Mouse (Mus musculus) forebrain, embryonic 12.5 days (tissue): ENCODE measurements around the gene Pcdh9. TPM values are rescaled to one million over a fixed set of nuclear protein-coding genes. Genes with fewer than 3 reads are reported as not detected.
A peak's percentile ranks its signal among the peaks of the same experiment; 100 is the strongest.

Source experiments
- ATAC-seq: fragments of 200-750 bp; cut with Nextera tagmentation; 2 replicates; pipeline ENCODE4 v1.8.0; 2017; ENCODE audit warnings: moderate TSS enrichment; ENCODE audit not compliant: low FRiP score
- H3K27ac ChIP-seq: fragments of 300-500 bp; sonication (generic); 2 replicates; pipeline ENCODE4 v1.5.1; 2016; ENCODE audit warnings: mild to moderate bottlenecking
- H3K27me3 ChIP-seq: fragments of 300-500 bp; sonication (generic); 2 replicates; pipeline ENCODE4 v1.6.1; 2016; ENCODE audit warnings: mild to moderate bottlenecking
- H3K36me3 ChIP-seq: fragments of 300-500 bp; sonication (generic); replicated peaks from 2 replicates; pipeline ENCODE4 v1.6.1; 2016; ENCODE audit warnings: mild to moderate bottlenecking
- H3K4me1 ChIP-seq: fragments of 300-500 bp; sonication (generic); 2 replicates; pipeline ENCODE4 v1.6.1; 2016
- H3K4me2 ChIP-seq: fragments of 300-500 bp; sonication (generic); 2 replicates; pipeline ENCODE4 v1.6.1; 2016; ENCODE audit warnings: mild to moderate bottlenecking, moderate library complexity
- H3K4me3 ChIP-seq: fragments of 300-500 bp; sonication (generic); replicated peaks from 2 replicates; pipeline ENCODE4 v1.5.1; 2016; ENCODE audit warnings: mild to moderate bottlenecking
- H3K9ac ChIP-seq: fragments of 300-500 bp; sonication (generic); 2 replicates; pipeline ENCODE4 v1.6.1; 2016; ENCODE audit warnings: mild to moderate bottlenecking
- H3K9me3 ChIP-seq: fragments of 300-500 bp; sonication (generic); 2 replicates; pipeline ENCODE4 v1.6.1; 2016
- WGBS: fragments of 180-500 bp; shearing (Covaris S2); methylation state at CpG from one replicate; pipeline ENCODE4 v1.1.7; 2016; 5-methylcytosine and 5-hydroxymethylcytosine counted together
- polyA plus RNA-seq: library from polyadenylated mRNA; unstranded; fragments of >200 nt; fragmentation: Nextera tagmentation; extraction: Ambion mirVana; gene quantifications from 2 replicates; pipeline ENCODE4 v1.2.1, GENCODE M21; 2016

Gene Pcdh9
- 75.9 and 90.0 TPM in 2 replicates for polyA plus RNA-seq

DNA sequence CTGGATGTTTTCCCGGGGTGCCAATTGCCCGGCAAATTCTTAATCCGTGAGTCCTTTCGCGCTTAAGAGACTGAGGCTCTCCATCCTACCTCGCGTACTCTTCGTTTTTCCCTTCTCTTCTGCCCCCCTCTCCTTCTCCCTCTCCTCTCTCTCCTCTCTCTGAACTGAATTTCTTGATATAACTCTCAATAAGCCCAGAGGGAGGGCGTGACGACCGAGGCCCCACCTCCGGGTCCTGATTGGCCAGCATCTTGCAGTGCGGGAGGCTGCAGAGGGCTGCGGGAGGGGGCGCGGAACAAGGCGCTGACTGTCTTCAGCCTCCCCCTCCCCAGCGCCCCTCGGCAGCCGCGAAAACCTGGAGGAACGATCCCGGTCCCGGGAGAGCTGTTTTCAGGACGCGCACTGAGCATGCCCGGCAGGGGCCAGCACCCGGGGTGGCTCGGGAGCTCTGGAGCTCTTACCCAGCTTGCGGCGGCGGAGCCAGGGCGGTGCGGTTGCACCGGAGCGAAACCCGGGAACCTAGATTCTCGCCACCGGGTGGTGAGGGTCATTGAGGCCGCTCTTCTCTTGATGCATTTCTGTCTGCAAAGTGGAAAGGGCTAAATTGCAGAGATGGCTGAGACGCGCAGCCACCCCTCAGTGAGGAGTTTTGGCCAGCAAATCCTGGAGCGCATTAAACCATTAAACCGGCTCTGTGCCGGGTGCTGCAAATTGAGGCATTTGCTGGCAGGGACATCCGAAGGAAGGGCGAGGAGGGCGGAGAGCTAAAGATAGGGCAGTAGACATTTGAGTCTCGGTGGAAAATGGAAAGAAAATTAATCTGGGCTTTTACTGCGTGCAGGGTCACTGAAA lies at the start of gene Pcdh9:
TSS of gene Pcdh9 (minus strand) at position 161 of the 852 bp plus-strand sequence.
- Histone ChIP-seq H3K9me3 (no peaks in the 10 kb centered on the region), H3K36me3 (no peaks in the 10 kb centered on the region), H3K4me2 (peak within 1 kb of the TSS; percentile 75), H3K4me1 (peaks cover 34% of the 10 kb centered on the region), H3K9ac (peak within 1 kb of the TSS; percentile 59), H3K27ac (peak within 1 kb of the TSS; percentile 62), H3K4me3 (peak within 1 kb of the TSS; percentile 48), H3K27me3 (no peaks in the 10 kb centered on the region)
- WGBS, result under 1% methylated on average over 49 of the region's 50 CpGs
- peak; percentile 99 for ATAC-seq

DNA sequence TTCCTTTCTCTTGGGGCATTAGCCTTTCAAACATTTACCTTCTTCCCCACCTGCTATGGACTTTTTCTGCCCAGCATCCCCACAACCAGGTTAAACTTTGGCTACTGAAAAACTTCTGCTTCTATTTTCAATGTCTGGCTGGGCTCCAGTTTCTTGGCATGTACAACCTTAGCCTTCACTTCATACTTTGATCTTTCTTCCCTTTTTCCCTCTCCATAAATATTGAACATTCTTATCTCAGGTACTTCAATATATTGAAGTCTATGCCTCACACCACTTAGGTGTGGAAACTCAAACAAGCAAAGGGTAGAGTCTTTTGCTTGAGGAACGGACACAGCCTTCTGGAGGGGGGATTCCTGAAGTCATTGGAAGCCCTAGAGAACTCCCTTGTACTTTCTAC lies 16.4 kb upstream of the Pcdh9 start:
- Histone ChIP-seq H3K9ac (no peak overlapping the region), H3K4me3 (no peak overlapping the region), H3K9me3 (no peaks in the 10 kb centered on the region), H3K27me3 (no peaks in the 10 kb centered on the region), H3K4me2 (no peak overlapping the region), H3K4me1 (no peaks in the 10 kb centered on the region), H3K36me3 (no peaks in the 10 kb centered on the region), H3K27ac (no peak overlapping the region)
- ATAC-seq, result no peak
- WGBS, result 76% methylated on average over 1 of the region's 1 CpGs

DNA sequence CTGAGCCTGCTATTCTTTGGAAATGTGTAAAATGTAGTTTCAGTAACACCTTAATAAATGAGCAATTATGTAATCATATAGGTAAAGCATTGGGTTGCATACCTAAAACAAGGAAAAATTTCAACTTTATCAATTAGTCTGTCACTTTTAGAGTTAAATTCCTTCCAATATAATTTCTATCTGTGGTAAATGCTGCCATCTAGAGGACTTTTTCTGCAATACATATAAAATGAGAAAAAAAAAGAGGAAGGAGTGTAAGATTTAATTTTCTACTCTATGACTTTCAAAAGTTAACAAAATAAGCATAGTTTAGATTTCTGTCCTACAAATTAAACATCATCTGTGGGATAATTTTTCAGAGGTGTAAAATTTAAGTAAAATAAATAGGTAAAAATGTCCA lies 8.1 kb upstream of the Pcdh9 start:
- Histone ChIP-seq H3K9ac (no peak overlapping the region), H3K9me3 (no peaks in the 10 kb centered on the region), H3K36me3 (no peaks in the 10 kb centered on the region), H3K4me2 (no peak overlapping the region), H3K27ac (no peak overlapping the region), H3K27me3 (no peaks in the 10 kb centered on the region), H3K4me3 (no peak overlapping the region), H3K4me1 (no peaks in the 10 kb centered on the region)
- ATAC-seq, result no peak

DNA sequence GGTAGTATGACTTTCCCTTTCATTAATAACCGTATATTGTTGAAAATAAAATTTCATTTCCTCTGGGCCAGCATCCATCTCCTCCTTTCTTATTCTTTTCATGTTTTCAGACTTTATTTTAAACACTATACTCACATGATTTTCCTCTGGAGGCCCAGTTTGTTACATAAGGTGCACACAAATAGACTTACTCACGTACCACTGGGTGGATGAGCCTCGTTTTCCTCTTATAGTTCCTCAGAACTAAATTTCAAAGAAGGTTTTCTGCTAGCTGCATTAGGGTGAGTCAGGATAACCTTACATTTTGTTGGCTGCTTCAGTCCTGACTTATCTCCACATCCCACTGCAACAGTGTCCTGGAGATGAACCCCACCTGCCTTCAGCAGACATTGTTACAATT lies 4.7 kb upstream of the Pcdh9 start:
- Histone ChIP-seq H3K4me2 (no peak overlapping the region), H3K9me3 (no peaks in the 10 kb centered on the region), H3K27me3 (no peaks in the 10 kb centered on the region), H3K36me3 (no peaks in the 10 kb centered on the region), H3K4me1 (peaks cover 5% of the 10 kb centered on the region; the same call in 1 of the 2 replicates), H3K4me3 (no peak overlapping the region), H3K27ac (no peak overlapping the region), H3K9ac (no peak overlapping the region)
- WGBS, result 92% methylated on average over 3 of the region's 3 CpGs
- ATAC-seq, result no peak

DNA sequence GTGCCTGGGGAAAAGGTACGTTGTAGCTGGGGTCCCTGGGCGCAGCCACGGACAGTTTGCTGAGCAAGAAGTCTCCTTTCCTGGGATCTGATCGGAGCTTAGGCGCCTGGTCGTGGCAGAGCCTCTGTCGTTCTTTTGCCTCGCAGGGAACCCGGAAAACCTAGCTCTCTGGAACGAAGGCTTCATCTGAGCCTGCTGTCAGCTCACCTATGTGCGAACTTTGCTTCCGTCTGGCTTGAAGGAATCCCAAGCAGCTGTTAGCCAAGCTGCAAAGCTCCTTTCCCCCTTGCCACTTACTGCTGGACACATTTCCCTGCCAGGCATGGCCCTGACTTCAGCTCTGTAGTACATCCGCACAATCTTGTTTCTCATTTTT lies 880 bp upstream of the Pcdh9 start:
- peak overlapping the region; percentile 62 for H3K27ac ChIP-seq

DNA sequence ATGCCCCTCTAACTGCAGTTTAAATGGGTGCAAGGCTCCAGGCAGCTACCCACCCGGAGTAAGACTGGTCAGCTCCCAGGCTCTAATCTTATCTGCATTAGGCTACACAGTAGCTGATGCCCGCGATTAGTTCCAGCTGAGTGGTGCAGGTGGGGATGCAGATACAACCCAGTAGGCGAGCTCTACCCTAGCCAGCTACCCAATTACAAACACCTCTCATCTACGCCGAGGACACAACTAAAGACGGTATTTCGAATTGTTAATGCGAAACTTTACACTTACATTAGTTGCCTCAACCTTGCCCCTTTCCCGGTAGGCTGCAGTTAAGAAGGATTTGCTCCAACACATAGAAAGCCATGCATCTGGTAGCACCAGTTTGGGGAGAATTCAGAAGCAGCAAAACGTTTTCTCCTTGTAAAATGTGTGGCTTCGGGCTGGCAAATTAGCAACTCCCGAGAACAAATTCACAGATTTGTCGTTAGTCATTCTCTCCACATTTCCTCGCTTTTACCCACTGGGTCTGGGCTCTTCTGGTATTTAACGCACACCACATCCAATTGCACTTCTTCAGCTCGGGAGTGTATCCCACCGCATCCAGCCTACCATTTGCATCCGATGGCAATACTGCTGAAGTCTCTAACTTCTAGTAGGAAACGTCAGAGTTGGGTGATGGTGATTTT lies 500 bp downstream of the Pcdh9 start:
- Histone ChIP-seq H3K4me2 (peak overlapping the region; percentile 75), H3K27me3 (no peaks in the 10 kb centered on the region), H3K9me3 (no peaks in the 10 kb centered on the region), H3K4me3 (peak overlapping the region; percentile 48), H3K4me1 (peaks cover 37% of the 10 kb centered on the region), H3K9ac (peak overlapping the region; percentile 57), H3K36me3 (no peaks in the 10 kb centered on the region), H3K27ac (peak overlapping the region; percentile 62; the same call in 1 of the 2 replicates)
- WGBS, result 0% methylated on average over 20 of the region's 20 CpGs
- ATAC-seq, result peak; percentile 28

More for the DNA sequence above, 880 bp upstream of the Pcdh9 start:
- H3K9ac ChIP-seq, result peak overlapping the region; percentile 59
- no peaks in the 10 kb centered on the region for H3K36me3 ChIP-seq
- H3K4me2 ChIP-seq, result peak overlapping the region; percentile 75
- H3K27me3 ChIP-seq, result no peaks in the 10 kb centered on the region
- H3K4me3 ChIP-seq, result peak overlapping the region; percentile 48
- no peak for ATAC-seq
- H3K9me3 ChIP-seq, result no peaks in the 10 kb centered on the region
- peaks cover 28% of the 10 kb centered on the region for H3K4me1 ChIP-seq
- WGBS, result 1% methylated on average over 13 of the region's 13 CpGs

DNA sequence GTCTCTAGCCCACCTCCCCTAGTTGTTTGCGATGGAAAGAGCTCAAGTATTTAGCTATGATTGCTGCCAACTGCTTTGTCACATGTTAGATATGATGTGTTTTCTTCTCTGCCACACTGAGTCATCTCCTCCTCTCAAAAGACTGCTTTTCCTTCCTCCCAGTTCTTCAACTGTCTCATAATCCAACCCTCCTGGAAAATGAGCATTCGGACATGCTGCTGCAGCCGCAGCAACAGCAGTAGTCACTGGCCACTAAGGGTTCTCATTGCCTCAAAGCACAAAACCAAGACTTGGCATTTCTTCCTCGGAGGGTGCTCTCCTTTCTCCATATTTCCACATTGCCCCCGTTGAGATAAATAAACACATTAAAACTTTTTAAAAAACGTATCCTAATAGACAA lies 1.2 kb downstream of the Pcdh9 start:
- H3K27me3 ChIP-seq, result no peaks in the 10 kb centered on the region
- no peak for ATAC-seq
- H3K4me1 ChIP-seq, result peaks cover 40% of the 10 kb centered on the region
- no peak overlapping the region for H3K27ac ChIP-seq
- WGBS, result 15% methylated on average over 6 of the region's 6 CpGs
- peak overlapping the region; percentile 57 for H3K9ac ChIP-seq
- H3K9me3 ChIP-seq, result no peaks in the 10 kb centered on the region
- H3K4me3 ChIP-seq, result peak overlapping the region; percentile 48
- H3K36me3 ChIP-seq, result no peaks in the 10 kb centered on the region
- peak overlapping the region; percentile 75 for H3K4me2 ChIP-seq

DNA sequence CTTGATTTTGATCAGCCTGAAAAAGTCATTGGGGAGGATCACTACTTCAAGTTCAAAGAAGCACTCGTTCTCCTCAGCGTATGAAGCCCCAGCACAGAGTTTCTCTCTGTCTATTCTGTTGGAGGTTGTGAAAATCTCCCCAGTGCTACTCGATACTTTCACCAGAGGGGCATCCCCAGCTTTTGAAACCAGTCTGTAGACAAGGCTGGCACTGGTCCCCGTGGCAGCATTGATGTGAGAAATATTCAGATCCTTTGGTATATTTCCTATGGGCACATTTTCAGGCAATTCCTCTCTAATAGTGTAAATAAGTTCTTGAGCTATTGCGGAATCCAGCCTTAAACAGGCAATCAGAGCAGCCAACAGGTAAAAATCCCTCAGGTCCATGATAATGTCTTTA lies 2.1 kb downstream of the Pcdh9 start:
- Histone ChIP-seq H3K36me3 (no peaks in the 10 kb centered on the region), H3K27me3 (no peaks in the 10 kb centered on the region), H3K9me3 (no peaks in the 10 kb centered on the region), H3K4me2 (peak overlapping the region; percentile 75), H3K4me1 (peaks cover 42% of the 10 kb centered on the region), H3K4me3 (peak overlapping the region; percentile 48), H3K9ac (0 out of 2 replicates have a peak overlapping the region, but pooled peaks have one; percentile 12), H3K27ac (no peak overlapping the region)
- ATAC-seq, result no peak
- WGBS, result 66% methylated on average over 5 of the region's 5 CpGs

DNA sequence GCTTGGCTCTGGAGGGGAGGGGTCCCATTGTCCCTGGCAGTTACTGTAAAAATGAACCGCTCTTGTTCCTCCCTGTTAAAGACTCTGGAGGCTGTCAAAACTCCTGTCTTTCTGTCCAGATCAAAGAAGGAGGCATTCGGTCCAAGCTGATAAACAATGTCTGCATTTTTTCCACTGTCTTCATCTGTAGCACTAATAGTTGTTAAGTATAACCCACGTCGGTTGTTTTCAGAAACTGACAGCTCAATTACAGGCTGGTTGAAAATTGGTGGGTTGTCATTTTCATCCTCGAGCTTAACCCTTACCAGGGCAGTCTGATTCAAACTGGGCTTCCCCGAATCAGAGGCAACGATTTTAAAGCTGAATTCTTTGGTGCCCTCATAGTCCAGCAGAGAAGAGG lies 3.4 kb downstream of the Pcdh9 start:
- no peak overlapping the region for H3K9ac ChIP-seq
- no peaks in the 10 kb centered on the region for H3K9me3 ChIP-seq
- H3K27ac ChIP-seq, result no peak overlapping the region
- peak overlapping the region; percentile 75 for H3K4me2 ChIP-seq
- H3K27me3 ChIP-seq, result no peaks in the 10 kb centered on the region
- WGBS, result 52% methylated on average over 7 of the region's 7 CpGs
- peaks cover 42% of the 10 kb centered on the region for H3K4me1 ChIP-seq
- no peak for ATAC-seq
- peak overlapping the region; percentile 48 for H3K4me3 ChIP-seq
- H3K36me3 ChIP-seq, result no peaks in the 10 kb centered on the region

DNA sequence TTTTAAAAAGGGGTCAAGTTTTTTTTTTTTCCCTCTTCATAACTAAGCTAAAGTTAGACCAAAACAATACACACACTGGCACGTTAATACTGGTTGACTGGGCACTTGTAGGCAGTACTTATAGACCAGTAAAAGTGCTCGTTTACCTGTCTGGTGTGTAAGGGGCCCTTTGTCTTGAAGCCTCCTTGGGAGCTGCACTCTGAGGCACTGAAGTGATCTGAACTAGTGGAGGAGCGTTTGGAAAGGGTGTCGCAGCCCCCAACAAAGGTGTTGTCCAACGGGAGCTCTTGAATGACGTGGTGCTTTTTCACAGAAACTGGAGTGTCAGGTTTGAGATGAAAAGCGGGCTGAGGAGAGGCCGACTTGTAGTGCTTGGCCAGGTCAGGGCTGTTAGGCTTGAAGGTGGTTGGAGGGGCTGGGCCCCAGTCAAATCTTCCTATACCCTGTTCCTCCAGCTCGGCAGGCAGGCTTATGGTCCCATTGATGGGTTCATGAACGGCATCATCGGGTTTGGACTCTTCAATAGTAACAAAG lies 4.9 kb downstream of the Pcdh9 start:
- H3K27me3 ChIP-seq, result no peaks in the 10 kb centered on the region
- peaks cover 37% of the 10 kb centered on the region; the same call in 1 of the 2 replicates for H3K4me1 ChIP-seq
- ATAC-seq, result no peak
- H3K4me3 ChIP-seq, result no peak overlapping the region
- no peaks in the 10 kb centered on the region for H3K36me3 ChIP-seq
- no peaks in the 10 kb centered on the region for H3K9me3 ChIP-seq
- H3K9ac ChIP-seq, result no peak overlapping the region
- peak overlapping the region; percentile 11 for H3K4me2 ChIP-seq
- WGBS, result 61% methylated on average over 11 of the region's 11 CpGs
- H3K27ac ChIP-seq, result no peak overlapping the region

DNA sequence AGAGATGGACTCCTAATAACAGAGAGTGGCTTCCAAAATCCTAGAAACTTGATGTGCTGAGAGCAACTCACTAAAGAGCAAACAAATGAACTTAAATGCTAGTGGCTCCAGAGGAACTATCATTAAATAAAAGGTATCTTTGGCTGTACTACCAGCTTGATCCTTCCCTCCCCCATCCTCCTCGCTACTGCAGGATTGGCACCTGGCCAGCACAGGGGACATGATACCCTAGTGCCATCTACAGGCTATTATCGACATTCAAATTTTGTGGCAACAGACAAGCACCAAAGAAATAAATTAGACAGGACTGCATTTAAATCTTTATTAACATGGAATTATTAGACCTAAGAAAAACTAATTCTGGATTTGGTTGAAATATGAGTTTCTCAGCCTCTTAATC lies 6.0 kb downstream of the Pcdh9 start:
- no peaks in the 10 kb centered on the region for H3K27me3 ChIP-seq
- H3K9me3 ChIP-seq, result no peaks in the 10 kb centered on the region
- no peaks in the 10 kb centered on the region for H3K36me3 ChIP-seq
- ATAC-seq, result peak; percentile 78
- 8% methylated on average over 2 of the region's 2 CpGs for WGBS
- H3K27ac ChIP-seq, result no peak overlapping the region
- peak overlapping the region; percentile 24 for H3K4me2 ChIP-seq
- peaks cover 37% of the 10 kb centered on the region; the same call in 1 of the 2 replicates for H3K4me1 ChIP-seq
- H3K4me3 ChIP-seq, result no peak overlapping the region
- no peak overlapping the region for H3K9ac ChIP-seq

DNA sequence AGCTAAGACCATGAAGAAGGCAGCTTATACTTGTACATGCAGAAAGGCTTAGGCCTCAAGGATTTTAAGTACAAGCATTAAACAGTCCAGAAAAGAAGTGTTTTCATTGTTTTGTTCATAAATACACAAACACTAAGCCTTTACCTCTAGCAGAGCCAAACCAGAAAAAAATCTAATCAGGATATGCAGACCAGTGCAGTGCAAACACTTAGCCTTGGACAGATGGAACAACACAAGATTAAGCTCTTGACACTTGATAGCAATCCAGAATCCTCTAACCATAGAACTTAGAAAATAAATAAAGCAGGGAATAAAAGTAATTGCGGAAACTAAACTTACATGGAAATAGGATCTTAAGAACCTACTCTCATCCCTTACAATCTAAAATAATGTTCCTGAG lies 10.4 kb downstream of the Pcdh9 start:
- no peak overlapping the region for H3K27ac ChIP-seq
- H3K27me3 ChIP-seq, result no peaks in the 10 kb centered on the region
- 0 out of 2 replicates have a peak, but pooled peaks cover 6% of the 10 kb centered on the region for H3K4me1 ChIP-seq
- 90% methylated on average over 1 of the region's 1 CpGs for WGBS
- no peak for ATAC-seq
- H3K4me3 ChIP-seq, result no peak overlapping the region
- no peak overlapping the region for H3K9ac ChIP-seq
- H3K9me3 ChIP-seq, result no peaks in the 10 kb centered on the region
- no peak overlapping the region for H3K4me2 ChIP-seq
- H3K36me3 ChIP-seq, result no peaks in the 10 kb centered on the region
